Mouse (Mus musculus) heart, embryonic 16.5 days (tissue): ENCODE data around the gene Blvra. TPM values are rescaled to one million over a fixed set of nuclear protein-coding genes. Genes with fewer than 3 reads are reported as not detected.
"Not testable (repeated sequence)": the region's sequence is repeated elsewhere in the genome, so short reads cannot be mapped to it uniquely, and the experiment has no call there.

Source experiments
- ATAC-seq: fragments of 200-750 bp; cut with Nextera tagmentation; replicated peaks from 2 replicates; pipeline ENCODE4 v1.8.0; 2017; ENCODE audit warnings: moderate number of reproducible peaks; ENCODE audit not compliant: insufficient read depth, low FRiP score; ENCODE audit errors: extremely low read depth
- H3K27ac ChIP-seq: fragments of 300-500 bp; sonication (generic); 2 replicates; pipeline ENCODE4 v1.5.1; 2014; ENCODE audit warnings: mild to moderate bottlenecking, low read length, control low read depth, moderate library complexity
- H3K27me3 ChIP-seq: fragments of 300-500 bp; sonication (generic); 2 replicates; pipeline ENCODE4 v1.6.1; 2014; ENCODE audit warnings: low read length, mixed read lengths; ENCODE audit not compliant: control insufficient read depth, insufficient read depth
- H3K36me3 ChIP-seq: fragments of 300-500 bp; sonication (generic); 2 replicates; pipeline ENCODE4 v1.6.1; 2014; ENCODE audit not compliant: control insufficient read depth, insufficient read depth
- H3K4me1 ChIP-seq: fragments of 300-500 bp; sonication (generic); 2 replicates; pipeline ENCODE4 v1.6.1; 2014; ENCODE audit warnings: low read length, mixed read lengths; ENCODE audit not compliant: control insufficient read depth, insufficient read depth
- H3K4me2 ChIP-seq: fragments of 300-500 bp; sonication (generic); 2 replicates; pipeline ENCODE4 v1.6.1; 2014; ENCODE audit warnings: low read depth, mild to moderate bottlenecking, control low read depth, low read length
- H3K4me3 ChIP-seq: fragments of 300-500 bp; sonication (generic); 2 replicates; pipeline ENCODE4 v1.5.1; 2014; ENCODE audit warnings: mild to moderate bottlenecking, control low read depth, low read length
- H3K9ac ChIP-seq: fragments of 300-500 bp; sonication (generic); 2 replicates; pipeline ENCODE4 v1.6.1; 2014; ENCODE audit warnings: low read length, control low read depth
- H3K9me3 ChIP-seq: fragments of 300-500 bp; sonication (generic); replicated peaks from 2 replicates; pipeline ENCODE4 v1.6.1; 2016; ENCODE audit warnings: low read length; ENCODE audit not compliant: control insufficient read depth
- WGBS: fragments of 180-500 bp; shearing (Covaris S2); extraction: QIAGEN DNeasy Blood & Tissue Kit; methylation state at CpG from one replicate; pipeline ENCODE4 v1.1.7; 2014; 5-methylcytosine and 5-hydroxymethylcytosine counted together
- polyA plus RNA-seq: library from polyadenylated mRNA; unstranded; fragments of >200 nt; fragmentation: Nextera tagmentation; extraction: Ambion mirVana; gene quantifications from 2 replicates; pipeline ENCODE4 v1.2.1, GENCODE M21; 2015

The Blvra gene
- polyA plus RNA-seq, 1 experiment from 2014 or later, result 48.4 TPM

- WGBS, result 64% methylated on average over 8 of the region's 8 CpGs
- Histone ChIP-seq H3K9me3 (no peaks in the 10 kb centered on the region), H3K9ac (no peak overlapping the region; the same call in 1 of the 2 replicates), H3K27ac (no peak overlapping the region), H3K4me2 (no peak overlapping the region), H3K36me3 (0 out of 2 replicates have a peak, but pooled peaks cover 3% of the 10 kb centered on the region), H3K4me3 (no peak overlapping the region), H3K4me1 (peaks cover 28% of the 10 kb centered on the region), H3K27me3 (no peaks in the 10 kb centered on the region)
- ATAC-seq, result no peak
Measured at GRCm38 (mm10) chr2:127131353-127131752, 60.9 kb downstream of the Blvra start.

- H3K9me3 ChIP-seq, result no peaks in the 10 kb centered on the region
- peaks cover 46% of the 10 kb centered on the region for H3K4me1 ChIP-seq
- H3K4me2 ChIP-seq, result peak within 1 kb of the TSS; percentile 91
- peak; percentile 94 for ATAC-seq
- WGBS, result 1% methylated on average over 57 of the region's 57 CpGs
- peak within 1 kb of the TSS; percentile 90 for H3K27ac ChIP-seq
- H3K4me3 ChIP-seq, result peak within 1 kb of the TSS; percentile 95
- H3K9ac ChIP-seq, result peak within 1 kb of the TSS; percentile 79
- H3K36me3 ChIP-seq, result no peaks in the 10 kb centered on the region
- no peaks in the 10 kb centered on the region for H3K27me3 ChIP-seq
Measured at GRCm38 (mm10) chr2:127133621-127134461, 63.4 kb downstream of the Blvra start, which contains the start of gene Ncaph. Ncaph (minus strand) TSS chr2:127133954.

- not testable (repeated sequence) for H3K36me3 ChIP-seq, H3K9me3 ChIP-seq, H3K4me3 ChIP-seq, H3K27me3 ChIP-seq, H3K27ac ChIP-seq, ATAC-seq, H3K9ac ChIP-seq, H3K4me2 ChIP-seq
- H3K4me1 ChIP-seq, result peaks cover 41% of the 10 kb centered on the region
- whole genome bisulfite sequencing, result 36% methylated on average over 2 of the region's 3 CpGs
Measured at GRCm38 (mm10) chr2:127135255-127135654, 64.8 kb downstream of the Blvra start.

- peak overlapping the region; percentile 64 for H3K27ac ChIP-seq
- no peak overlapping the region for H3K4me3 ChIP-seq
- H3K4me1 ChIP-seq, result peaks cover 33% of the 10 kb centered on the region
- WGBS, result 2% methylated on average over 5 of the region's 5 CpGs
- peak; percentile 42 for ATAC-seq
- peaks cover 3% of the 10 kb centered on the region for H3K9me3 ChIP-seq
- no peaks in the 10 kb centered on the region for H3K27me3 ChIP-seq
- peak overlapping the region; percentile 46 for H3K4me2 ChIP-seq
- H3K36me3 ChIP-seq, result peaks cover 8% of the 10 kb centered on the region
- 0 out of 2 replicates have a peak overlapping the region, but pooled peaks have one; percentile 21 for H3K9ac ChIP-seq
Measured at GRCm38 (mm10) chr2:127136979-127137378, 66.5 kb downstream of the Blvra start.

- Histone ChIP-seq H3K27me3 (no peaks in the 10 kb centered on the region), H3K36me3 (peaks cover 8% of the 10 kb centered on the region), H3K9me3 (peaks cover 3% of the 10 kb centered on the region), H3K27ac (no peak overlapping the region), H3K9ac (no peak overlapping the region), H3K4me3 (no peak overlapping the region), H3K4me2 (no peak overlapping the region), H3K4me1 (peaks cover 32% of the 10 kb centered on the region)
- 79% methylated on average over 10 of the region's 10 CpGs for WGBS
- ATAC-seq, result no peak
Measured at GRCm38 (mm10) chr2:127137838-127138420, 67.5 kb downstream of the Blvra start.

GRCm38 (mm10) chr2:127138449-127138848, 68.0 kb downstream of the Blvra start:
- 77% methylated on average over 4 of the region's 4 CpGs for WGBS
- H3K9me3 ChIP-seq, result peaks cover 3% of the 10 kb centered on the region
- ATAC-seq, result no peak
- H3K4me3 ChIP-seq, result no peak overlapping the region
- no peak overlapping the region for H3K4me2 ChIP-seq
- no peak overlapping the region for H3K9ac ChIP-seq
- H3K27ac ChIP-seq, result no peak overlapping the region
- peaks cover 28% of the 10 kb centered on the region for H3K4me1 ChIP-seq
- H3K27me3 ChIP-seq, result no peaks in the 10 kb centered on the region
- H3K36me3 ChIP-seq, result peaks cover 8% of the 10 kb centered on the region

GRCm38 (mm10) chr2:127139094-127139493, 68.6 kb downstream of the Blvra start:
- WGBS, result 85% methylated on average over 8 of the region's 8 CpGs
- Histone ChIP-seq H3K27ac (no peak overlapping the region), H3K9ac (no peak overlapping the region), H3K27me3 (no peaks in the 10 kb centered on the region), H3K4me3 (no peak overlapping the region), H3K9me3 (peaks cover 3% of the 10 kb centered on the region), H3K4me1 (peaks cover 28% of the 10 kb centered on the region), H3K36me3 (peaks cover 8% of the 10 kb centered on the region), H3K4me2 (no peak overlapping the region)
- ATAC-seq, result no peak

GRCm38 (mm10) chr2:127139605-127140004, 69.1 kb downstream of the Blvra start:
- WGBS, result 97% methylated on average over 1 of the region's 1 CpGs
- Histone ChIP-seq H3K4me3 (no peak overlapping the region), H3K9me3 (peaks cover 3% of the 10 kb centered on the region), H3K27me3 (no peaks in the 10 kb centered on the region), H3K9ac (no peak overlapping the region), H3K36me3 (peaks cover 8% of the 10 kb centered on the region), H3K27ac (no peak overlapping the region), H3K4me1 (peaks cover 28% of the 10 kb centered on the region), H3K4me2 (no peak overlapping the region)
- ATAC-seq, result no peak

GRCm38 (mm10) chr2:127140011-127140410, 69.5 kb downstream of the Blvra start:
- Histone ChIP-seq H3K36me3 (peaks cover 8% of the 10 kb centered on the region), H3K4me1 (peaks cover 28% of the 10 kb centered on the region), H3K9me3 (peaks cover 3% of the 10 kb centered on the region), H3K27me3 (no peaks in the 10 kb centered on the region), H3K9ac (no peak overlapping the region), H3K4me3 (no peak overlapping the region), H3K27ac (no peak overlapping the region), H3K4me2 (no peak overlapping the region)
- ATAC-seq, result no peak
- 92% methylated on average over 7 of the region's 7 CpGs for WGBS
